Mouse (Mus musculus): ENCODE data around the gene Arfgef3.
A peak's percentile ranks its signal among the peaks of the same experiment; 100 is the strongest.
"Not testable (repeated sequence)": the region's sequence is repeated elsewhere in the genome, so short reads cannot be mapped to it uniquely, and the experiment has no call there.

Arfgef3 gene

DNA sequence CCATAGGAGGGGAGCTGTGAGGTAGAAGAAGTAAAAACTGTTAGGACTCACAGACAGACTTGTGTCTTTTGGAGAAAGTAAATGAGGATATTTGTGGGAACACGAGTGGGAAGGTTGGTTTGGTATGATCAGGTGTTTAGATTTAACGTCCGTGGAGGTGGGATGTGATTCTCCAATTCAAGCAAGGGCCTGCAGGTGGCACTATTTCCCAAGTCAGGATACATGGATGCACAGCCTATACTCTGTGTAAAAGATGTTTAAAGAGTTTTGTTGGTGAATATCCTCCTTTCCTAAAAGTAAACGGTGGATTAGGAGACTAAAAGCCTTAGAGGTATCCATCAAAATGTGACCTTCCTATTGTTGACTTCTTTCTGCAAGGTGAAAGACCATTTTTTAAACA, 180.8 kb downstream of the Arfgef3 start:
- DNase-seq = no peak

DNA sequence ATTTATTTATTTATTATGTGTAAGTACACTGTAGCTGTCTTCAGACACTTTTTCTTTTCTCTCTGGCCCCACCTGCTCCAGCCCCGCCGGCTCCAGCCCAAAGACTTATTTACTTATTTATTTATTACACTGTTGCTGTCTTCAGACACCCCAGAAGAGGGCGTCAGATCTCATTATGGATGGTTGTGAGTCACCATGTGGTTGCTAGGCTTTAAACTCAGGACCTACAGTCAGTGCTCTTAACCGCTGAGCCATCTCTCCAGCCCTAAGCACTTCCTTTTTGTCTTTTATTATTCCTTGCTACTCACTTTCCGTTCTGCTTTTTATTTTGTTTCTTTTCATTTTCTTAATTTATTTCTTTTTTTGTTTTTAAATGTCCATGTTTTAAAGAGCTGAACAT, 182.3 kb downstream of the Arfgef3 start:
- DNase-seq = no peak

DNA sequence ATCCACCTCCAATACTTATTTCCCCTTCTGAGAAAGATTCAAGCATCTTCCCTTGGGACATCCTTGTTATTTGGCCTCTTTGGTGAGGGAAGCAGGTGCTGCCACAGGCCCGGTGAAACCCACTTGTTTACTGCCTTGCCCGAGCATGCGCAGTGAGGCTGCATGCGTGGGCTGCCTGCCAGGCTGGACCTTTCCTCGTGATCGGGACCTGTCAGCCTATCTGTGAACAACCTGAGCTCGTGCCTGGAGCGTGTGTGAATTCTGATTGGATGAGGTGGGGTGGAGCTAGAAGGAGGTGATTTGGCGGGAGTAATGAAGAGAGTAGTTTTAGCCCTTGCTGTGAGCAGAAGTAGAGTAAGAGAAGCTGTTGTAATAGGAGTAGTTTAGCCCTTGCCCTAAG, 184.7 kb downstream of the Arfgef3 start:
- DNase-seq = not testable (repeated sequence)

GRCm38 (mm10) chr10:18549321-18550216, 194.2 kb downstream of the Arfgef3 start:
- DNase-seq = peak; percentile 86

DNA sequence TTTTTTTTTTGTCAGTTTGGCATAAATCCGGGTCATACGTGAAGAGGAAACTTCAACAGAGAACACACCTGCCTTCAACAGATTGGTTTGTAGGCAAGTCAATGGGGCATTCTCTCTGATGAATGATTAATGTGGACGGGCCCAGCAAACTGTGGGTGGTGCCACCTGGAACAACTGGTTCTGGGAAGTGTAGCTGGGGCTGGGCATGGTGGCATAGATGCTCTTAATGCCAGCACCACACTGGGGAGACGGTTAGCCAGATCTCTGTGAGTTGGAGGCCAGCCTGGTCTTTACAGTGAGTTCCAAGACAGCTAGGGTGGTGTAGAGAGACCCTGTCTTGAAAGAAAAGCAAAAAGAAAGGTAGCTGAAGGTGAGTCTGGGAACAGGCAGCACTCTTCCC, 196.4 kb downstream of the Arfgef3 start:
- DNase-seq = no peak

DNA sequence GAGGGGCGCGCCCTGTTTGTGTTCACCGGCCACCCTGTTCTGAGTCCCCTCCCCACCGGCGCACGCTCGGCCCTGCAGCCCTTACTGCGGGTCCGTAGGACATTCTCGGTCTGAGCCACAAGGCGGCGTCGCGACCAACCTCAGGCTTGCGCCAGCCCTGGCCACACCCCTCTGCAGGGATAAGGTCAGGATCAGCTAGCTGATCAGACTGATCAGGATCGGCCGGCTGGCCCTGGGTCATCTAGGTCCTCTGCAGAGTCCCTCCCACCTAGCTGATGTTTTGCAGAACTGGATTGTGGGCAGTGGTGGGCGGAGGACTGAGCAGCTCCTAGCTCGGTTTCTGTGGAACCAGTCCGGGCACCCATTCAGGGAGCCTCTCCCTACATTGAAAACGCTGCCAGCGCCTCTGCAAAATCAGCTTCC, 197.9 kb downstream of the Arfgef3 start, which contains the start of gene Hebp2:
TSS of gene Hebp2 (minus strand) at position 264 of the 423 bp plus-strand sequence.
- DNase-seq = peak; percentile 94

DNA sequence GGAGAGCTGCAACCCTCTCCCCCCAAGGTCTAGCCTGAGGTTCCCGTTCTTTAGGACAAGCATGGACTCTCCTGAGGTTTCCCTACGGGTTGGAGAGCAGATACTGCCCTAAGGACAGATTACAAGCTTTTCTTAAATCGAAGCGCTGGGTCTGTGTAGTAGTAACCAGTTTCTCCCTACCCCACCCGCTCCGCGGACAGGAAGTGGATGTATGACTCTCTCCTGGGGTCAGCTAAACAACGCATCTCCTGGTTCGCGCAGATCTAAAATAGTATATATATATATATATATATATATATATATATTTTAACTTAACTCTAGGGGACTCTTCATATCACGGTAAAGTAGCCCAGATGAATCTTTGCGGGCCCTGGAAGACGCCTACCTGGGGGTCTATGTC, 198.4 kb downstream of the Arfgef3 start:
- DNase-seq = peak; percentile 85

- no peak for DNase-seq
These were observed 206.9 kb downstream of the Arfgef3 start for GRCm38 (mm10) chr10:18536889-18537288.

- DNase-seq = peak; percentile 43
These were observed 211.5 kb downstream of the Arfgef3 start for GRCm38 (mm10) chr10:18532293-18532692.
